Mouse (Mus musculus) spleen, adult 2 months (tissue): ENCODE measurements around the gene Eme1.

Experiments used
- CTCF ChIP-seq: fragments of 200-500 bp; IDR thresholded peaks from 2 replicates; pipeline ENCODE4 v1.5.1; 2011; ENCODE audit warnings: mild to moderate bottlenecking, inconsistent platforms; ENCODE audit not compliant: insufficient read depth, insufficient read length, insufficient replicate concordance; ENCODE audit errors: extremely low read depth
- POLR2A ChIP-seq: fragments of 200-500 bp; IDR thresholded peaks from 2 replicates; pipeline ENCODE4 v1.6.1; 2011; ENCODE audit warnings: low read depth, low read length, inconsistent platforms

- no peak for TF ChIP-seq POLR2A
- TF ChIP-seq CTCF, result no peak
These were observed 39.2 kb downstream of the Eme1 start for GRCm38 (mm10) chr11:94614603-94615002.
